Mouse (Mus musculus): Measurements from ENCODE around the gene Itgax. TPM values are rescaled to one million over a fixed set of nuclear protein-coding genes. Genes with fewer than 3 reads are reported as not detected.

Itgax gene
- polyA plus RNA-seq, 1 experiment from 2014 or later, result not detected

GRCm38 (mm10) chr7:128114371-128115105, 14.8 kb upstream of the Itgax start:
- H3K4me2 ChIP-seq (ENCODE audit: low read length), result no peak overlapping the region
- 95% methylated on average over 11 of the region's 11 CpGs for WGBS
- H3K4me1 ChIP-seq (replicated peaks; ENCODE audit: control insufficient read depth, insufficient read depth, low read length), result no peaks in the 10 kb centered on the region
- H3K4me3 ChIP-seq (replicated peaks; ENCODE audit: low read length), result no peak overlapping the region
- no peaks in the 10 kb centered on the region for H3K36me3 ChIP-seq (ENCODE audit: control insufficient read depth, insufficient read depth)
- no peaks in the 10 kb centered on the region for H3K27me3 ChIP-seq (replicated peaks; ENCODE audit: control insufficient read depth, insufficient read depth, low read length)
- ATAC-seq, result no peak
- H3K27ac ChIP-seq (ENCODE audit: low read length), result no peak overlapping the region
- no peak overlapping the region for H3K9ac ChIP-seq (replicated peaks; ENCODE audit: low read depth, low read length)
- H3K9me3 ChIP-seq (ENCODE audit: control insufficient read depth, low read length), result no peaks in the 10 kb centered on the region

- Histone ChIP-seq H3K36me3 (ENCODE audit: control insufficient read depth, insufficient read depth) (no peaks in the 10 kb centered on the region), H3K4me2 (ENCODE audit: low read length) (no peak overlapping the region), H3K9ac (replicated peaks; ENCODE audit: low read depth, low read length) (no peak overlapping the region), H3K27me3 (replicated peaks; ENCODE audit: control insufficient read depth, insufficient read depth, low read length) (no peaks in the 10 kb centered on the region), H3K9me3 (ENCODE audit: control insufficient read depth, low read length) (no peaks in the 10 kb centered on the region), H3K4me3 (replicated peaks; ENCODE audit: low read length) (no peak overlapping the region), H3K4me1 (replicated peaks; ENCODE audit: control insufficient read depth, insufficient read depth, low read length) (no peaks in the 10 kb centered on the region), H3K27ac (ENCODE audit: low read length) (no peak overlapping the region)
- no peak for ATAC-seq
- WGBS, result 80% methylated on average over 5 of the region's 5 CpGs
Measured at GRCm38 (mm10) chr7:128115211-128115958, 14.0 kb upstream of the Itgax start.

GRCm38 (mm10) chr7:128116396-128116795, 13.0 kb upstream of the Itgax start:
- Histone ChIP-seq H3K4me1 (replicated peaks; ENCODE audit: control insufficient read depth, insufficient read depth, low read length) (no peaks in the 10 kb centered on the region), H3K9ac (replicated peaks; ENCODE audit: low read depth, low read length) (no peak overlapping the region), H3K27me3 (replicated peaks; ENCODE audit: control insufficient read depth, insufficient read depth, low read length) (no peaks in the 10 kb centered on the region), H3K27ac (ENCODE audit: low read length) (no peak overlapping the region), H3K36me3 (ENCODE audit: control insufficient read depth, insufficient read depth) (no peaks in the 10 kb centered on the region), H3K9me3 (ENCODE audit: control insufficient read depth, low read length) (no peaks in the 10 kb centered on the region), H3K4me2 (ENCODE audit: low read length) (no peak overlapping the region), H3K4me3 (replicated peaks; ENCODE audit: low read length) (no peak overlapping the region)
- WGBS, result 90% methylated on average over 5 of the region's 5 CpGs
- no peak for ATAC-seq

GRCm38 (mm10) chr7:128119726-128120490, 9.4 kb upstream of the Itgax start:
- 80% methylated on average over 6 of the region's 6 CpGs for WGBS
- H3K4me3 ChIP-seq (replicated peaks; ENCODE audit: low read length), result no peak overlapping the region
- no peaks in the 10 kb centered on the region for H3K27me3 ChIP-seq (replicated peaks; ENCODE audit: control insufficient read depth, insufficient read depth, low read length)
- H3K4me2 ChIP-seq (ENCODE audit: low read length), result no peak overlapping the region
- H3K9ac ChIP-seq (replicated peaks; ENCODE audit: low read depth, low read length), result no peak overlapping the region
- H3K36me3 ChIP-seq (ENCODE audit: control insufficient read depth, insufficient read depth), result no peaks in the 10 kb centered on the region
- H3K9me3 ChIP-seq (ENCODE audit: control insufficient read depth, low read length), result no peaks in the 10 kb centered on the region
- H3K27ac ChIP-seq (ENCODE audit: low read length), result no peak overlapping the region
- ATAC-seq, result no peak
- no peaks in the 10 kb centered on the region for H3K4me1 ChIP-seq (replicated peaks; ENCODE audit: control insufficient read depth, insufficient read depth, low read length)

- H3K4me2 ChIP-seq (ENCODE audit: low read length), result no peak overlapping the region
- no peak overlapping the region for H3K9ac ChIP-seq (replicated peaks; ENCODE audit: low read depth, low read length)
- H3K27ac ChIP-seq (ENCODE audit: low read length), result no peak overlapping the region
- H3K36me3 ChIP-seq (ENCODE audit: control insufficient read depth, insufficient read depth), result no peaks in the 10 kb centered on the region
- H3K27me3 ChIP-seq (replicated peaks; ENCODE audit: control insufficient read depth, insufficient read depth, low read length), result no peaks in the 10 kb centered on the region
- no peak overlapping the region for H3K4me3 ChIP-seq (replicated peaks; ENCODE audit: low read length)
- no peaks in the 10 kb centered on the region for H3K9me3 ChIP-seq (ENCODE audit: control insufficient read depth, low read length)
- H3K4me1 ChIP-seq (replicated peaks; ENCODE audit: control insufficient read depth, insufficient read depth, low read length), result no peaks in the 10 kb centered on the region
- ATAC-seq, result no peak
- WGBS, result 93% methylated on average over 5 of the region's 5 CpGs
Measured at GRCm38 (mm10) chr7:128132148-128132547, 2.8 kb downstream of the Itgax start.

GRCm38 (mm10) chr7:128133596-128133995, 4.2 kb downstream of the Itgax start:
- no peak for ATAC-seq
- Histone ChIP-seq H3K4me3 (replicated peaks; ENCODE audit: low read length) (no peak overlapping the region), H3K27ac (ENCODE audit: low read length) (no peak overlapping the region), H3K9me3 (ENCODE audit: control insufficient read depth, low read length) (no peaks in the 10 kb centered on the region), H3K27me3 (replicated peaks; ENCODE audit: control insufficient read depth, insufficient read depth, low read length) (no peaks in the 10 kb centered on the region), H3K9ac (replicated peaks; ENCODE audit: low read depth, low read length) (no peak overlapping the region), H3K36me3 (ENCODE audit: control insufficient read depth, insufficient read depth) (no peaks in the 10 kb centered on the region), H3K4me2 (ENCODE audit: low read length) (no peak overlapping the region), H3K4me1 (replicated peaks; ENCODE audit: control insufficient read depth, insufficient read depth, low read length) (no peaks in the 10 kb centered on the region)
- 86% methylated on average over 2 of the region's 2 CpGs for WGBS

- H3K4me2 ChIP-seq (ENCODE audit: low read length), result no peak overlapping the region
- no peaks in the 10 kb centered on the region for H3K4me1 ChIP-seq (replicated peaks; ENCODE audit: control insufficient read depth, insufficient read depth, low read length)
- ATAC-seq, result no peak
- H3K9me3 ChIP-seq (ENCODE audit: control insufficient read depth, low read length), result no peaks in the 10 kb centered on the region
- no peaks in the 10 kb centered on the region for H3K36me3 ChIP-seq (ENCODE audit: control insufficient read depth, insufficient read depth)
- H3K27me3 ChIP-seq (replicated peaks; ENCODE audit: control insufficient read depth, insufficient read depth, low read length), result no peaks in the 10 kb centered on the region
- 59% methylated on average over 4 of the region's 4 CpGs for WGBS
- no peak overlapping the region for H3K4me3 ChIP-seq (replicated peaks; ENCODE audit: low read length)
- H3K9ac ChIP-seq (replicated peaks; ENCODE audit: low read depth, low read length), result no peak overlapping the region
- no peak overlapping the region for H3K27ac ChIP-seq (ENCODE audit: low read length)
Measured at GRCm38 (mm10) chr7:128136927-128137326, 7.6 kb downstream of the Itgax start.

- H3K9ac ChIP-seq (replicated peaks; ENCODE audit: low read depth, low read length), result no peak overlapping the region
- no peak overlapping the region for H3K4me2 ChIP-seq (ENCODE audit: low read length)
- no peaks in the 10 kb centered on the region for H3K36me3 ChIP-seq (ENCODE audit: control insufficient read depth, insufficient read depth)
- no peaks in the 10 kb centered on the region for H3K9me3 ChIP-seq (ENCODE audit: control insufficient read depth, low read length)
- no peaks in the 10 kb centered on the region for H3K4me1 ChIP-seq (replicated peaks; ENCODE audit: control insufficient read depth, insufficient read depth, low read length)
- ATAC-seq, result no peak
- no peak overlapping the region for H3K4me3 ChIP-seq (replicated peaks; ENCODE audit: low read length)
- no peaks in the 10 kb centered on the region for H3K27me3 ChIP-seq (replicated peaks; ENCODE audit: control insufficient read depth, insufficient read depth, low read length)
- 91% methylated on average over 6 of the region's 6 CpGs for WGBS
- no peak overlapping the region for H3K27ac ChIP-seq (ENCODE audit: low read length)
Measured at GRCm38 (mm10) chr7:128139611-128140010, 10.3 kb downstream of the Itgax start.

- H3K9ac ChIP-seq (replicated peaks; ENCODE audit: low read depth, low read length), result no peak overlapping the region
- no peaks in the 10 kb centered on the region for H3K9me3 ChIP-seq (ENCODE audit: control insufficient read depth, low read length)
- H3K4me1 ChIP-seq (replicated peaks; ENCODE audit: control insufficient read depth, insufficient read depth, low read length), result no peaks in the 10 kb centered on the region
- no peaks in the 10 kb centered on the region for H3K27me3 ChIP-seq (replicated peaks; ENCODE audit: control insufficient read depth, insufficient read depth, low read length)
- no peak overlapping the region for H3K4me2 ChIP-seq (ENCODE audit: low read length)
- H3K36me3 ChIP-seq (ENCODE audit: control insufficient read depth, insufficient read depth), result no peaks in the 10 kb centered on the region
- H3K4me3 ChIP-seq (replicated peaks; ENCODE audit: low read length), result no peak overlapping the region
- 91% methylated on average over 8 of the region's 8 CpGs for WGBS
- ATAC-seq, result no peak
- H3K27ac ChIP-seq (ENCODE audit: low read length), result no peak overlapping the region
Measured at GRCm38 (mm10) chr7:128150970-128151369, 21.6 kb downstream of the Itgax start.
